Mouse (Mus musculus): ENCODE results near the gene Nkx1-2. TPM values are rescaled to one million over a fixed set of nuclear protein-coding genes. Genes with fewer than 3 reads are reported as not detected.

The Nkx1-2 gene
- polyA plus RNA-seq, 1 experiment from 2014 or later: 0.07 TPM

DNA sequence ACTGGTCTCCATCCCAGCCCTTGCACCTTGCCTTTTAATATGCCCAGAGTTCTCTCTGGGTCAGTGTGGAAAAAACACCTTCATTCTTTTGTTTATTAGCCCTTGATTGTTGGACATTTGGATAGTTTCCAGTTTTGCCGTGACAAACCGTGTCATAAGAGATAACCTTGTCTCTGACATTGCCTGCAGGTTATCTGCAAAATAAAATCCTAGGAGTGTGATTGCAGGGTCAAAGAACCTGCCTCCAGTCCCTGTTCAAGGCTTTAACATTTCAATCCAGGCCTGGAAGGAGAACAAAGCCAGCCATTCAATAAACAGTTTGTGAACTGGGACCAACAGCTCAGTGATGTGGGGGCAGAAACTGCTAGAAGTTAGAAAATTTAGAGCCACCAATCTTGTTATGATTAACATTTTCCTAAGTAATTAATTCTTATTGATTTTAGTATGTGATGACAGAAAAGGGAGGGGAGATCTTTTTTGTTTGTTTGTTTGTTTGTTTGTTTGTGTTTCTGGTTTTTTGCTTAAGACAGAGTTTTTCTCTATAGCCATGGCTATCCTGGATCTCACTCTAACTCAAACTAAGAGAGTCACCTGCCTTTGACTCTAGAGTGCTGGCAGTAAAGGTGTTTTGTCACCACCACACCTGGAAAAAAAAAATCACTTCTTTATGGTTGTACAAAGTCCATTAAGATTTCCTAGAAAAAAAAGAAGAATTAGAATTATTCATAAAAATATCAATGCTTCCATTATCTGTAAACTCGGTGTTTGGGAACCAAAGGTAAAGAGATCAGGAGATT lies 13.5 kb downstream of the Nkx1-2 start:
- DNase-seq (ENCODE audit: low spot score) (no peak), ATAC-seq (replicated peaks; ENCODE audit: low FRiP score, low read depth) (no peak)
- no peak for TF ChIP-seq CTCF (IDR thresholded peaks at IDR 0.05; ENCODE audit: low read depth)
- Histone ChIP-seq H3K4me1 (replicated peaks; ENCODE audit: insufficient read depth, low read length) (no peaks in the 10 kb centered on the region), H3K27ac (no peak overlapping the region), H3K27me3 (ENCODE audit: insufficient read depth, low read length) (no peaks in the 10 kb centered on the region), H3K4me3 (replicated peaks; ENCODE audit: low read depth, low read length) (no peak overlapping the region), H3K4me2 (ENCODE audit: low read length) (no peak overlapping the region), H3K9ac (ENCODE audit: low read depth, low read length) (no peak overlapping the region), H3K36me3 (ENCODE audit: insufficient read depth, low read length) (no peaks in the 10 kb centered on the region), H3K9me3 (replicated peaks; ENCODE audit: low read length) (no peaks in the 10 kb centered on the region)
- WGBS: 53% methylated on average over 3 of the region's 3 CpGs

DNA sequence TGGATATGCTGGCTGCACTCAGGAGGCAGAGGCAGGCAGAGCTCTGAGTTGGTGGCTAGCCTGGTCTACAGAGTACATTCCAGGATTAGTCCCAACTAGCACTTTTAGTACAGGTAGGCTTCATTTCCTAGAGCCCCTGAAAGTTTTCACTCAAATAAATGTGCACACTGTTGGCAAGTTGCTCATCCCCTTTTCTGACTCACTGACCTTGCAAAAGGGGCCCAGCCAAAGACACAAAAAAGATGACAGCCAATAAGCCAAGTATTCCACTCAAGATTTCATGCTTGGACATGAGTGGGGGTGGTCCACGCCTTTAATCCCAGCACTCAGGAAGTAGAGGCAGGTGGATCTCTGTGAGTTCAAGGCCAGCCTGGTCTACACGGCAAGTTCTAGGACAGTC lies 18.0 kb downstream of the Nkx1-2 start:
- no peak overlapping the region for H3K27ac ChIP-seq

DNA sequence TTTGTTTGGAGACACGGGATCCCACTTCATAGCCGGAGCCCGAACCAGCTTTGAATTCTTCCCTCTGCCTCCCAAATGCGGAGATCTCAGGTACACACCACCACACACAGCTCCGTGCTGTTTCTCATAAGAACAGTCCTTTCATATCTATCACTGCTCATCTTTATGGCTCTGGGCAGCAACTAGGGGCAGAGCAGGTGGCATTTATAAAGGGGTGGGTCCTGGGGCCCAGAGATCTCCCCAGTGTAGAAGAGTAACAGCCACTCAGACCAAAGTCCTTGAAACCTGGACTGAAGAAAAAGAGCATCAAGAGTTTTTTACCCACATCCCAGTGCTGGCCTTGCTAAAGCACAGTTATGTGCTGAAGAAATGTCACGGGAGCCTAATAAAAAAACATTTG lies 18.9 kb downstream of the Nkx1-2 start:
- H3K4me2 ChIP-seq (ENCODE audit: low read length): no peak overlapping the region
- ATAC-seq (replicated peaks; ENCODE audit: low FRiP score, low read depth): no peak

More for the DNA sequence above, 18.0 kb downstream of the Nkx1-2 start:
- ATAC-seq (replicated peaks; ENCODE audit: low FRiP score, low read depth): no peak
- no peaks in the 10 kb centered on the region for H3K27me3 ChIP-seq (ENCODE audit: insufficient read depth, low read length)
- H3K9ac ChIP-seq (ENCODE audit: low read depth, low read length): no peak overlapping the region
- no peaks in the 10 kb centered on the region for H3K4me1 ChIP-seq (replicated peaks; ENCODE audit: insufficient read depth, low read length)
- 94% methylated on average over 2 of the region's 2 CpGs for WGBS
- TF ChIP-seq CTCF (IDR thresholded peaks at IDR 0.05; ENCODE audit: low read depth): no peak
- no peak overlapping the region for H3K4me2 ChIP-seq (ENCODE audit: low read length)
- no peaks in the 10 kb centered on the region for H3K36me3 ChIP-seq (ENCODE audit: insufficient read depth, low read length)
- no peaks in the 10 kb centered on the region for H3K9me3 ChIP-seq (replicated peaks; ENCODE audit: low read length)
- DNase-seq (ENCODE audit: low spot score): no peak
- no peak overlapping the region for H3K4me3 ChIP-seq (replicated peaks; ENCODE audit: low read depth, low read length)

DNA sequence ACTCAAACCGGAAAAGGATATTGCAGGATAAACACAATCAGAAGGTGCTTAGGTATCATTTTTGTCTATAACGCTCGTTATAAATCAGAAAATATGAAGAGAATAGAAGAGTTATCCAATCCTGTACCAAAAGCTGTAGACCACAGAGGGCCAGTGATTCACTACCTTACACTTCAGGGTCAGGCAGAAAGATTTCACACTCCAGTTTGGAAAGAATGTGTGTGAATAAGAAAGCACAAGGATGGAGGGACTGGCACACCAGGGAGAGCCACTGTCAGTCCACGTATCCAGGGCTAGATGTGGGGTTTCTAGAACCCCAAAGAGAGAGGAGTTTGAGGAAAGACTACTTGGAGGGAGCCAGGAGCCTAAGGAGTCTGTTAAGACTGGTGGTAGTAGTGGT lies 22.5 kb downstream of the Nkx1-2 start:
- Histone ChIP-seq H3K9me3 (replicated peaks; ENCODE audit: low read length) (no peaks in the 10 kb centered on the region), H3K9ac (ENCODE audit: low read depth, low read length) (no peak overlapping the region), H3K36me3 (ENCODE audit: insufficient read depth, low read length) (no peaks in the 10 kb centered on the region), H3K4me1 (replicated peaks; ENCODE audit: insufficient read depth, low read length) (no peaks in the 10 kb centered on the region), H3K27me3 (ENCODE audit: insufficient read depth, low read length) (no peaks in the 10 kb centered on the region), H3K4me3 (replicated peaks; ENCODE audit: low read depth, low read length) (peak overlapping the region; percentile 62), H3K4me2 (ENCODE audit: low read length) (peak overlapping the region; percentile 71; the same call in 1 of the 2 replicates), H3K27ac (no peak overlapping the region)
- ATAC-seq (replicated peaks; ENCODE audit: low FRiP score, low read depth) (no peak), DNase-seq (ENCODE audit: low spot score) (no peak)
- TF ChIP-seq CTCF (IDR thresholded peaks at IDR 0.05; ENCODE audit: low read depth): no peak
- 52% methylated on average over 4 of the region's 4 CpGs for WGBS

More for the DNA sequence above, 18.9 kb downstream of the Nkx1-2 start:
- Histone ChIP-seq H3K36me3 (ENCODE audit: insufficient read depth, low read length) (no peaks in the 10 kb centered on the region), H3K9ac (ENCODE audit: low read depth, low read length) (no peak overlapping the region), H3K27me3 (ENCODE audit: insufficient read depth, low read length) (no peaks in the 10 kb centered on the region), H3K9me3 (replicated peaks; ENCODE audit: low read length) (no peaks in the 10 kb centered on the region), H3K27ac (no peak overlapping the region), H3K4me1 (replicated peaks; ENCODE audit: insufficient read depth, low read length) (no peaks in the 10 kb centered on the region), H3K4me3 (replicated peaks; ENCODE audit: low read depth, low read length) (no peak overlapping the region)
- TF ChIP-seq CTCF (IDR thresholded peaks at IDR 0.05; ENCODE audit: low read depth): no peak
- DNase-seq (ENCODE audit: low spot score): no peak
- 73% methylated on average over 6 of the region's 6 CpGs for WGBS

DNA sequence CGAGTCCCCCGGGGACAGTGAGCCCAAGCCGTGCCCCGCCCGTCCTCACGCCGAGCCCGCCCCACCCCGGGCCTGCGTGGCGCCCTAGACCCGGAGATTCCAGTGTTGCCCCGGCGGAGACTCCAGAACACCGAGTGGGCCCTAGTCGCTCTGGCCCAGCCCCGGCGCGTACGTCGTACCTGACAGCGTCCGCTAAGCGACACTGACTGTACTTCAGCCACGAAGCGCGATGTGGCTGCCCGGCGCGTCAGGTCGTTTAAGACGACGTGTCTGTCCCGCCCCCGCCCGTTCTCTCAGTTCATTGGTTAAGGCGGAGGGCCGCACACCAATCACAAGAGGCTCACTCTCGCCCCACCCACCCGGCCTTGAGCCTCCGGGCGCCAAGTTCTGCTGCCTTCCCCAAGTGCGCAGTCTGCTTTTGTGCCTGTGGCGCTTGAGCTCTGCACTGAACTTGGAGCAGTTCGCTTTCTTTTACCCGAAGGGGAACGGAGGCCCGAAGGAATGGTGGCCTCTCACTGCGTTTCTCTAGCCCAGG lies 23.3 kb downstream of the Nkx1-2 start, which contains the start of gene Oat:
Gene Oat (minus strand): TSS at position 283 of the 535 bp plus-strand sequence.
- Histone ChIP-seq H3K9ac (ENCODE audit: low read depth, low read length) (peak within 1 kb of the TSS; percentile 70), H3K27ac (peak within 1 kb of the TSS; percentile 92), H3K4me2 (ENCODE audit: low read length) (peak within 1 kb of the TSS; percentile 71), H3K4me1 (replicated peaks; ENCODE audit: insufficient read depth, low read length) (no peaks in the 10 kb centered on the region), H3K36me3 (ENCODE audit: insufficient read depth, low read length) (no peaks in the 10 kb centered on the region), H3K27me3 (ENCODE audit: insufficient read depth, low read length) (no peaks in the 10 kb centered on the region), H3K9me3 (replicated peaks; ENCODE audit: low read length) (no peaks in the 10 kb centered on the region), H3K4me3 (replicated peaks; ENCODE audit: low read depth, low read length) (peak within 1 kb of the TSS; percentile 62)
- peak; percentile 97 for ATAC-seq (replicated peaks; ENCODE audit: low FRiP score, low read depth)
- under 1% methylated on average over 49 of the region's 49 CpGs for WGBS
- no peak; the same call in 1 of the 2 replicates for TF ChIP-seq CTCF (IDR thresholded peaks at IDR 0.05; ENCODE audit: low read depth)
- peak; percentile 96 for DNase-seq (ENCODE audit: low spot score)

DNA sequence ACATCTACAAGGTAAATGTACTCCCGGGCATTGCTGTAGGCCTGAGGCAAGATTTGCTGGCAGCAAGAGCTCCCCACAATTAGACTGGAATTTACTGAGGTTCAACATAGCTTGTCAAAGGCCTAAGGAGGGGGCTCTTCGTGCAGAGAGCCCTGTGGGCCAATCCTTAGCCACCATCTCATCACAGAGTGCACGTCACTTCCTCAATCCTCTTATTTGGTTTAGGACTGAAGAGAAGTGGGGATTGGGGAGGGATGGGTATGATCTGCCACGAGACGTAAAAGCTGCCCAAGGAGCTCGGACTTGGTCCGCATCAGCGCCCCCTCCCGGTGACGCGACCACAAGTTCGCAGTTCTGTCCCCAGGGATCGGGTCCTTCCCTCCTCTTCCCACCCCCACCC lies 23.8 kb downstream of the Nkx1-2 start:
- peak; percentile 96 for DNase-seq (ENCODE audit: low spot score)
- H3K36me3 ChIP-seq (ENCODE audit: insufficient read depth, low read length): no peaks in the 10 kb centered on the region
- peak overlapping the region; percentile 62 for H3K4me3 ChIP-seq (replicated peaks; ENCODE audit: low read depth, low read length)
- H3K4me2 ChIP-seq (ENCODE audit: low read length): peak overlapping the region; percentile 71
- ATAC-seq (replicated peaks; ENCODE audit: low FRiP score, low read depth): peak; percentile 86
- H3K9me3 ChIP-seq (replicated peaks; ENCODE audit: low read length): no peaks in the 10 kb centered on the region
- peak overlapping the region; percentile 92 for H3K27ac ChIP-seq
- peak overlapping the region; percentile 70 for H3K9ac ChIP-seq (ENCODE audit: low read depth, low read length)
- TF ChIP-seq CTCF (IDR thresholded peaks at IDR 0.05; ENCODE audit: low read depth): peak; percentile 63
- 0% methylated on average over 13 of the region's 13 CpGs for WGBS
- no peaks in the 10 kb centered on the region for H3K4me1 ChIP-seq (replicated peaks; ENCODE audit: insufficient read depth, low read length)
- no peaks in the 10 kb centered on the region for H3K27me3 ChIP-seq (ENCODE audit: insufficient read depth, low read length)

Data from kidney, postnatal 0 days (tissue).